Mouse (Mus musculus) C2C12 (cell line): ENCODE measurements around the gene Bend4.

Experiments used
- CEBPB ChIP-seq: IDR thresholded peaks from one replicate; pipeline ENCODE4 v1.6.1; 2011; ENCODE audit warnings: low read depth, mild to moderate bottlenecking, control low read depth, moderate library complexity
- CTCF ChIP-seq: IDR thresholded peaks from one replicate; pipeline ENCODE4 v1.5.1; 2011; ENCODE audit not compliant: control insufficient read depth, insufficient read depth, insufficient read length
- FOSL1 ChIP-seq: IDR thresholded peaks from one replicate; pipeline ENCODE4 v1.8.0; 2011; ENCODE audit warnings: mild to moderate bottlenecking, low read length; ENCODE audit not compliant: poor library complexity, insufficient read depth, severe bottlenecking
- MAX ChIP-seq: IDR thresholded peaks from one replicate; pipeline ENCODE4 v1.6.1; 2011; ENCODE audit warnings: mild to moderate bottlenecking, control low read depth
- MYOG ChIP-seq: IDR thresholded peaks from one replicate; pipeline ENCODE4 v1.6.1; 2011; ENCODE audit not compliant: control insufficient read depth, insufficient read length; ENCODE audit errors: extremely low read depth
- USF1 ChIP-seq: IDR thresholded peaks from one replicate; pipeline ENCODE4 v1.6.1; 2011; ENCODE audit warnings: low read depth, mild to moderate bottlenecking, control low read depth, moderate library complexity

DNA sequence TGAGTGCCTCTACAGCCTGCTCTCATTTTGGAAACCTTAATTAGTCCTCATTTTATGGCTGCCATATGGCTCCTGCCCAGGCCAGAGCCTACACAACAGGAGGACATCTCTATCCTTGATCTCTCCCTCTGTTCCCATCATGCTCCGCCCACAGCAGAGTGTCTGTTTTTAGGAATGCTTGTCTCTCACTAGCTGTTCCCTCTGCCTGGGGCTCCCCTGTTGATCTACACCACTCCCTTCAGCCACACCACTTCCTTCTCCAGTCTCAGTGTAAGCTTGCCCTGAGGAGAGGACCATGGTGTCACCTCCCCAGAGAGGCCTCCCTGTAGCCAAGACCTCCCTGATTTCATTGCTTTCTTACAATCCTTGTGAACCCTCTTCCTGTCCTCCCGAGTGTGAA lies 18.4 kb upstream of the Bend4 start:
- TF ChIP-seq CTCF (no peak), FOSL1 (no peak), MYOG (no peak), USF1 (no peak), MAX (no peak), CEBPB (no peak)
